Mouse (Mus musculus) kidney, postnatal 25 days (tissue): ENCODE results near the gene Gnb5.
"Not testable (repeated sequence)": the region's sequence is repeated elsewhere in the genome, so short reads cannot be mapped to it uniquely, and the experiment has no call there.

Experiments used
- DNase-seq, 2 experiments: peaks; one replicate each; pipeline ENCODE4 v3.0.0; 2021; ENCODE audit warnings: mixed read lengths in 2 of 2

Gnb5 gene

DNA sequence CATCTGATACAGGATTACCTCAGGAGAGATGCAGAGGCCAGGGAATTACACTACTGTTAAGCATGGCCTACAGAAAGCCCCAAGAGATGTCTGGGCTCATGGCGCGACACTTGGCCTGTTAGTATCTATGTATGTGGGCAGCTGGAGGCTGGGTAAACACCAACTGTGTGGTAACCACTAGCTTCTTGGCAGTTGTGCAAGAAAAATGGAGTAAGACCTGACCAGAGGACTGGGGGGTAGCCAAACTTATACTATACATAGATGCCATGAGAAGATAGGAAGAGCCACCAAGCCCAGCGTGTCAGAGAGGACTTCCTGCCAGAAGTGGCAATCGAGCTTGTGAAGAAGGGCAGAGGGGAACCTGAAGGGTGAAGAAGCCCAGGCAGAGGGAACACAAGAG, 56.1 kb downstream of the Gnb5 start:
- no peak for DNase-seq

DNA sequence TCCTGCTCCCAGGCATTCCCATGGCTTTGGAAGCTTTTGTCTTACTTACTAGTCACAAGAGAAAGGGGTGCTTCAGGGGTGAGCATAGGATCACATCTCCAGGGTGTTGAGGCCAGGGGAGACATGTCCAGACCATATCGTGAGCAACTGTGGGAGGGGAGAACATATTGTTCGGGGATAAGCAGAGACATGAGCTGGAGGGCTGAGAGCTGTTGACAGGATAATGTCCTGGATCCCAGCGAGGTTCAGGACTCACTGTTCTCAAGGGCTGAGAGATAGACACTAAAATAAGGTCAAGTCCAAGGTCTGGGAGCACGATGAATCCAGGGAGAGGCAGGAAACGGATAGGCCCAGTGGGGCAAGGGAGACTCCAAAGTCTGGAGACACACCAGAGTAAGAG, 56.9 kb downstream of the Gnb5 start:
- DNase-seq, result no peak

DNA sequence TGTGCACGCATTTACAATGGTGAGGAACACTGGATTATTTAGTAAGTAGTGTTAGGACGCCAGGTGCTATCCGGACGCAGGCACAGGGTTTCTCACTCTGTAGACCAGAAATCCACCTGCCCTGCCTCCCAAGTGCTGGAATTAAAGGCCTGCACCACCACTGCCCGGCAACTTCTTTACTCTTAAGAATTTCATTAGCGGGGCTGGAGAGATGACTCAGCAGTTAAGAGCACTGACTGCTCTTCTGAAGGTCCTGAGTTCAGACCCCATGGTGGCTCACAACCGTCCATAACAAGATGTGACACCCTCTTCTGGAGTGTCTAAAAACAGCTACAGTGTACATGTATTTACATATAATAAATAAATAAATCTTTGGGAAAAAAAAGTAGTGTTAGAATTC, 57.6 kb downstream of the Gnb5 start:
- DNase-seq, result not testable (repeated sequence)

- DNase-seq, result no peak
Observed at GRCm38 (mm10) chr9:75365195-75365594, 59.1 kb downstream of the Gnb5 start.

DNA sequence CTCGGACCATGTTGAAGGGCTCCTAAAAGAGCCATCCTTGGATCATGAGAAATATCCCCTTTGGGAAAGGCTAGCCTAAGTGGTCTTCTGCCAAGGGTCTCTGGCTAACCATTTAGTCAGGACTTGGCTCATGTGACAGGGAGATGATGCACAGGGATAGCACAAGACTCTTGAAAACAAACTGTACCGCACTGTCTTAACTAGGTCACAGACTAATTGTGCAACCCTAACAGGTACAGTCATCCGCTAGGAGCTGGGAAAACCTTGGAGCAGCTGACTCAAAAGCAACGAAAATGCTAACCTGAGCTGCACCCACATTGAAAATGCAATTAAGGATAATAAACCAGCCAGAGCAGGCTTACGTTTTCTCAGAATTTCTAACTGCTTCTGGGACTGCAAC, 60.1 kb downstream of the Gnb5 start:
- no peak for DNase-seq

GRCm38 (mm10) chr9:75368779-75369178, 62.7 kb downstream of the Gnb5 start:
- DNase-seq, result no peak

DNA sequence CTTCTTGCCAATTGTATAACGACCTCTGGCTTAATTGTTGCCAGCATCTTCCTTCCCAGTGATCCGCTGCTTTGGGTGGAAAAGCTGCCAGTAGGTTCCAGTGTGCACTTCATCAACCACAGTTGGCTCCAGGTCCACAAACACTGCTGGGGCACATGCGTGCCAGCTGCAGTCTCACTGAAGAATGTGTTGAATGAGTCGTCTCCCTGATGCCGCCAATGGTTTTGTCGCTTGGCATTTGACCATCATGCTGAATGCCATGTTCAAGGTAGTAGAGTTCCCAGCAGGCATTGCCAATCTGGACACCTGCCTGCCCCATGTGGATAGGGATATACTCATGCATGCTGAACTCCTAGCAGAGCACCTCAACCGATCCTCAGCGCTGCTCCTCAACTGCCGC, 69.5 kb downstream of the Gnb5 start:
- no peak for DNase-seq

DNA sequence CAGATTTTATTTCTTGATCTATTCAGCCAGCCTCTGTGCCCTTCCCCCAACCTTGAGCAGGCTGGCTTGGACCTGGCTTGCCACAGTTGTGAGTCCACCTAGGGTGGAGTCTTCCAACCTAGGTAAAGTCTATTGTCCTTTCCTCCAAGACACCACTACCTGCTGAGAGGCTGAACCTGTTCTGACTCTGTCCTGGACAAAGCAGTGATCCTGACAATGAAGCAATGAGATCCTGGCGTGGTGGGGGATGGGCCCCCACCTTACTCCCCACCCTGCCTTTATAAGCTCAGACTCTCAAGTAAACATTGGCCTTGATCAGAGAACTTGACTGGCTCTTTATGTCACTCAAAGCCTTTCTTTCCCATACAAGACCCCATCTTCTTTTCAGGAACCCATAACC, 70.3 kb downstream of the Gnb5 start:
- DNase-seq, result no peak

DNA sequence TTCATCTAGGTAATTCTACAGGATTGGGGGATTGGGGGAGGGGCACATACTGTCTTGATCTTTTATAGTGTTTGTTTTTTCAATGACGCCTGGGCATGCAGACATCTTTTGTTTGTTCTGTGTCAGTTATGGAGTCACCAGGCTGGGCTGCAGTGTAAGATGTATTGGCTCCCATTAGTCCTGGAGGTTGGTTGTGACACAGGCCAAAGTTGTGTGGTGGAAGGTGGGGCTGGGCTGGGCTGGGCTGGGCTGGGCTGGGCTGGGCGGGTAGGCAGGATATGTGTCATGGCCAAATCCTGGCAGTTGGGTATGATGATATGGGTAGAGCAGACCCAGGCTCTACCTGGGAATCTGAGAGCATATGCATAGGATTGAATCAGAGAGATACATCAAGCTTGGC, 72.7 kb downstream of the Gnb5 start:
- no peak for DNase-seq

- DNase-seq, result no peak
Observed at GRCm38 (mm10) chr9:75382825-75383224, 76.7 kb downstream of the Gnb5 start.

GRCm38 (mm10) chr9:75383785-75384184, 77.7 kb downstream of the Gnb5 start:
- no peak for DNase-seq

DNA sequence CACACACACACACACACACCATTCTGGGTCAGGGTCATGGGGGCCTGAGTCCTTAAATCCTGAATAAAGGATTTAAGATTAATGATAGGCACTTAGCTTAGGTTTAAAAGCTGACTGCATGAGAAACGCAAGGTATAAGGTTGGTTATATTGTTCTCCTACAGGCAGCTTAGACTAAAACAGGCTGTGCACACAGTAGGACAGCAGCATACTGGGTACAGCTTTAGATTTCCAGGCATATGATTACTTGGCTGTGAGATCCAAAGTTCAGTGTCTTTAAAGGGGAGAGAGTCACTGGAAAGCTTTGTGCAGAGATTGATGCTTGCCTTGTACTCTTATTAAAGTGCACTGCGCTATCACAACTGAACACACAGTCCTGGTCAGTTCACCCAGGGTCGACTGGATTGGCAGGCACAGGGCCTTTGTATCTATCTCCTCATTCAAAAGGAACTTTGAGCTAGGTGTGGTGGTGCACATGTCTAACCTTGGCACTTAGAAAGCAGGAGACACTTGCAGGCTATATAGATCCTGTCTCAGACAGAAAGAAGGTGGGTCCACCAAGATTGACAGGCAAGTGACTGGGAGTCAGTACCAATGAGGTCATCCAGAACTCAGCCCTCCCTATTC, 78.4 kb downstream of the Gnb5 start:
- no peak for DNase-seq

GRCm38 (mm10) chr9:75385218-75385974, 79.3 kb downstream of the Gnb5 start:
- DNase-seq, result no peak

DNA sequence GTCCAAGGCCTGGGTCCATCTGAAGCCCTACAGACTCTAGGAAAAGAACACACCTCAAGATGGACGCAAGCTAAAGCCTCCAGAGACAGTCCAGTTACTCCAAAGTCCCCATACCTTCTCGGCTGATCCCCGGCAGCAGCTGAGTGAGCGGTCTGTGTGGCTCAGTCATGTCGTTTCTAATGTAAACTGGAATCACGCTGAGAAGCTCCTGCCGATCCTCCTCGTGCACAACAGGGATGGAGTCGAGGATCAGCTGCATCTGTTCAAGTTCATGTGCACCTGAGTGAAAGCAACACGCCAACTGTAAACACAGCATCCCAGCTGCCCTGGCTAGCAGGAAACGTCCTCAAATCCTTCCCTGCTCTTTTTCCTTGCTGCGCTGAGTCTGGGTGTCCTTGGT, 87.2 kb downstream of the Gnb5 start:
- no peak for DNase-seq
